Mouse (Mus musculus) B cell, adult 2 months (primary cell): ENCODE results near the gene Gpr18.

Experiments
- DNase-seq, 2 experiments: peaks; one replicate each; pipeline ENCODE4 v3.0.0; 2022

Gene Gpr18

DNA sequence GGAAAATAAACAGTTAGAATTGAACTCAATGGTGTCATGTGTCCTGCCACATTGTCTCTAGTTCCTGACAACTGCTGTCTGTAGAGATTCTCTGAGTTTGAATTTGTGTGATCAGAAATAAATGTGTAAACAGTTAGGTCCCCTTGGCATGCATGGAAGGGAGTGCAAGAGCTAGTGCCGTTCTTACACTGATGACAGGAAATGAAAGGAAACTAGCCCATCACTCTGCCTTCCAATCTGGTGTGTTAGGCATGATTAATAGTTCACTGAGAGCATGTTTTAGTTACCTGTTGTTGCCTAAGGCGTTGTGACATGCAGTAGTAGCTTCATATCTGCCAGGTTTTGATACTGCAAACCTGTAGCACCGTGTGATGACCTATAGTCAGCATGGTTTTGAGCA lies 32.4 kb upstream of the Gpr18 start:
- peak in 1 of 2 experiments; percentile 2 for DNase-seq

DNA sequence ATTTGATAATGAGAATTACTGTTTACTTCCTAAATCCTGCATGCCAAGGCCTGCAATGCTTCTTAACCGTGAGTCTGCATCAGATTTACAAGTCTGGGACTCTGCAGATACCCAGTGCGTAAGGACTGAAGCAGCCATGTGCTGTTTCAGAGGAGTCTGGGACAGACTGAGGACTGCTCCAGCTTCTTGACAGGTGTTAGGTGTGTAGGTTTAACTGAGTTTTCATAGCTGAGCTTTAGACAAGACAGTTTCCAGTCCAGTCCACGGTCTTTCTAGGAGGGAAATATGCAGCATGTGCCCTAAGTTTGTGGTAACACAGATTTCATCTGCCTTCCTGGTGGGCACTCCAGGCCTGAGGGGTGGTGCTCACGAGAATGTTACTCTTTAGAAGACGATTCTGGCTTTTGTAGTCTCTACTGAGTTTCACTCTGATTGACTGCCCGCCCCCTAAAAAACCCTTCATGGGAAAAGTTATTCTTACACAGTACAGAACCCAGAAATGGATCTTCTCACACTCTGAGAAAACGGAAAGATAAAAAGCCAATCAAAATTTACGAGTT lies 31.7 kb upstream of the Gpr18 start:
- DNase-seq: no peak

DNA sequence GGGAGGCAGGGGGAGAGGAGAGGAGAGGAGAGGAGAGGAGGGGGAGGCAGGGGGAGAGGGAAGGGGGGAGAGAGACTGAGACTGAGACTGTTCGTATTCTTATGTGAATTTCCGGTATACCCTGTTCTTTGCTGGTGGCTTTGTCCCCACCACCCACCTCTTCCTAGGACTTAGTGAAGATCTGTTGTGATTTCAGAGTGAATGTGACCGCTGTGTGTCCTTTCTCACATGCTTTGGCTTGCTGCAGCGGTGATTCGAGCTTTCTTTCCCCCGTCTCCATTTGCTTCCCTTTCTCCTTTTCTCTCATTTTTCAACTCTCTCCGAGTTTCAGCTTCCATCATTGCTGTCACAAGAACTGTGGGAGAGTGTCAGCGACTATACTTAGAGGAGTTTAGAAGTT lies 31.1 kb upstream of the Gpr18 start:
- no peak for DNase-seq

GRCm38 (mm10) chr14:121946131-121946530 lies 30.6 kb upstream of the Gpr18 start:
- no peak for DNase-seq

- no peak for DNase-seq
Observed at GRCm38 (mm10) chr14:121939582-121939981, 24.0 kb upstream of the Gpr18 start.

- DNase-seq: peak; percentile 83 to 85
Observed at GRCm38 (mm10) chr14:121938256-121939191, 22.9 kb upstream of the Gpr18 start.

DNA sequence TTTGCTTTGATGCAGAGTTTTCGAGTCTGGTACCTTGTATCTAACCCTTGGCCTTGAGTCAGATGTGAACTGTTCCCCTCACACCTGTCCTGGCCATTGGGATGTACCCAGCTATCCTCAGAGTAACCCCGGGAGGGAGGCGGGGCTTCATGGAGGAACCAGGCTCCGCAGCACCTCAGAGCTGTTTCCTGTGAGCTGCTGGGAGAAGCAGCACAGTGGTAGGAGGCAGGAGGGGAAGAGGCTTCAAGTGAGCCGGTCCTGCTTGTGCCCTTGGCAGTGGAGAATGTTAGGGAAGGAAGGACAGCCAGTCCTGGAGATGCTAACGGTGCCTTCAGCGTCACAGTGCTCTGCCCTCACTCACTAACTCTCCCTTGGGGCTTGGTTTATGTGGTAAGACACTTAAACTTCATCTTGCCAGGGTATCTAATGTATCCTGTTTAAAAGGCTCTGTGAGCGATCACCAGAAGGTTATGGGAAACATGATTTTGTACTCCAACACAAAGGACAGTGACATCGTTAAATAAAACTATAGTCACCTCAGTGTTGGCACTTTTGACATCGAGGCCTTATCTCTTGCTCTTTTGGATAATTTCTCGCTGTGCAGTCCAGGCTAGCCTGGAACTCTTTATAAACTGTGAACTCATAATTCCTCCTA lies 22.1 kb upstream of the Gpr18 start:
- peak; percentile 60 to 61 for DNase-seq

DNA sequence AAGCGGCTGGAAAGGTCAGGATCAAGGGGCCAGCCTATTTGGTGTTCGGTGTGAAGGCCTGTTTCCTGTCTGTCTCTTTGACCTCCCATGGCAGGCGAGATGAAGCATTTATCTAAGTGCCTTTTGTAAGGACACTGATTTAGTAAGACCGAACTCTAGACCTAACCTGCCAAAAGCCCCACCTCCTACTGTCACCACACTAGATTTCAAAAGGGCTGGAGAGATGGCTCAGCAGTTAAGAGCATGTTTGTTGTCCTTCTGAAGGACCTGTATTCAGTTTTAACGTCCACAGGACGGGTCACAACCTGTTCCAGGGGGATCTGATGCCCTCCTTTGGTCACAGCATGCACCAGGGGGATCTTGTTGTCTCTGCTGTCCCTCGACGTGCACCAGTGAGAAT lies 21.3 kb upstream of the Gpr18 start:
- no peak for DNase-seq

- no peak for DNase-seq
Observed at GRCm38 (mm10) chr14:121936356-121936755, 20.8 kb upstream of the Gpr18 start.

DNA sequence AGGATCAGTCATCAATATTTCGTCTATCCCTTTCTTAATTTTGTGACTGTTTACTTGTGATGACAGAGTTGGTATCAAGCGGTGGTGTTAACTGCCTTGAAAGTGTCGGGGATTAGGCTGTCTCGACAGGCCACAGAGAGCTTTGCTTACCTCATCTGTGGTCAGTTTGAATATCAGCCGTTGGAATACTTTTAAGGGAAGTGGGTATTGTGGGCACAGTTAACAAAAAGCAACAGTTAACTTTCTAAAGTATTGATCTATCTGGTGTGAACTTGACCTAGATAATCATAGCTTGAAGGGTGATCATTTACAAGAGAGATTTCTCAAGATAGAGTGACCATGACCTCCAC lies 19.0 kb upstream of the Gpr18 start:
- no peak for DNase-seq

DNA sequence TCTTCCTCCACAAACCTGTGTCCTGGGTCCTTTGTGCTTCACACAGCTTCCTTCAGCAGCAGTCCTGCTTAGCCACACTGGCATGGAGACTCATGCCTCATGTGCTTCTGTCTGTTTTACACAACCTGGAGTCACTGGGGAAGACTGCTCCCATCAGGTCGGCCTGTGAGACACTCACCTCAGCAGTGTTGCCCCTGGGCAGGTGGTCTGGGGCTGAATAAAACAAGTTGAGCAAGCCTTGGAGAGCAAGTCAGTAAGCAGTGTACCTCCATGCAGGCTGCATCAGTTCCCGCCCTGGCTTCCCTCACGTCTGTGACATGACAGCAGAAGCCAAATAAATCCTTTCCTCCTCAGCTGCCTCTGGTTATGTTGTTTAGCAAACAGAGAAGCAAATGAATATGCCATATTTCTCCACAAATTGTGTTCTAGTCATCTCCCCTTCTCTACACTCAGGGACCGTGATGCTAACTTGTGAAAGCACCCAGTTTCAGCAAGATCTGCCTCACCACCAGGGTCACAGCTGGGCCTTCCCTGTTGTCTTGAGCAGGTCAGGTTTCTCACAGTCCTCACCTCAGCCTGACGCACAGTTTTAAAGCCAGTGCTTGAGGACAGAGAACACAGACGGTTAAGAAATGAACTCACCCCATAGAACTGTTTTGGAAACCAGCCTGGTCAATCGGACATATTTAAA lies 18.5 kb upstream of the Gpr18 start:
- no peak for DNase-seq

- DNase-seq: no peak
Observed at GRCm38 (mm10) chr14:121932180-121932579, 16.6 kb upstream of the Gpr18 start.

- DNase-seq: peak; percentile 66 to 71
Observed at GRCm38 (mm10) chr14:121931594-121931993, 16.0 kb upstream of the Gpr18 start.

GRCm38 (mm10) chr14:121930731-121931383 lies 15.3 kb upstream of the Gpr18 start:
- DNase-seq: peak; percentile 58 to 62

- DNase-seq: peak; percentile 60 to 64
Observed at GRCm38 (mm10) chr14:121929243-121929951, 13.8 kb upstream of the Gpr18 start.

GRCm38 (mm10) chr14:121928375-121929137 lies 13.0 kb upstream of the Gpr18 start:
- peak; percentile 83 to 86 for DNase-seq

DNA sequence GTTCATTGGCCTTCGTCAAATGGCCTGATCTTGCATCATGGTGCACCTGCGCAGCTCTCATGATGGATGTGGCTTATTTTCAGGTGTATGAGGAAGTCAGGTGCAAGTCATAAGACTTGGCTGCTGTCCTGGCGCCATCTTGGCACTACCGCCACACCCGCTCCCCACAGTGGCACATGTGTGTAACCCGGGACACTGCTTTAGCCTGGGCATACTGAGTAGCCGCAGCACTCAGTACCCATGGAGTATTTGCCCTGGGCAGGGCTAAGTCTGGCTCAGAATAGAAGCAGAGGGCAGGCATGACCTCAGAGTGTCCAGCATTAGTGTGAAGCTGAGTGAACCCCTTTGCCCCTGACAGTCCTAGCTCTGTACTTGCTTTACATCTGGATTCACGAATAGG lies 11.9 kb upstream of the Gpr18 start:
- no peak for DNase-seq

DNA sequence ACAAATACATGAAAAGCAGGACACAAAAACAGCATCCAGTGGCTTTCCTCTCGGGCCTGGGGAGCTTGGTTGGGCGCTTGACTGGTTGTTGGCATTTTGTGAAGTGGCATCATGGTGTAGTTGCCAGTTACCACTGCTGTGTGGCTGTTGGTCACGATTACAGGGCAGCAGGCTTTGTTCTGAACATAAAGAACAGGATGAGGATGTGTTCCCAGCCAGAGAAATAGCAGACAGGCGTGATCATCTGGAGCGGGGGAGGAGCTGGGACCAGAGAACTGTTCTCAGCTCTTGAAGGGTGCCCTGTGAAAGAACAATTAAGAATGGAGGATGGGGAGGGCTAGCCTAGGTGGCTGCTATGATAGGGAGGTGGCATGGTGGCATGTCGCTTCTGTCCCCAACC lies 11.3 kb upstream of the Gpr18 start:
- no peak for DNase-seq

- DNase-seq: no peak
Observed at GRCm38 (mm10) chr14:121924876-121925275, 9.3 kb upstream of the Gpr18 start.

DNA sequence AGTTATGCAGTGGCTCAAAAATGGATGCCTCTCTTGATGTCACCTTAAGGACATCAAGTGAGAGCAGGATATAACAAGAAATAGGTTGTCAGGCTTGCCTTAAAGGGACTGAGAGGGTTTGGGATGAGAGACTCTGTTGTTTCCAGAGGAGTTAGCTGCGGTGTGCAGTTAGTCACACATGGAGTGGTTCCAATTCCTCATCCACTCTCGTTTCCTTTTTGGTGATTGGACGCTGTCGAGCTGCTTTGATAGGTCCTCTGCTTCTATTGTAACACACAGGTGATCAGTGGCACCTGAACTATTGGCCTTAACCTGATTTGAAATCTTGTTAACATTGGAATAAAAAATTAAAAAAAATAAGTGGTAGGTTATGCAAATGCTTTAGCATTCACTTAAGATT lies 7.2 kb upstream of the Gpr18 start:
- DNase-seq: no peak

GRCm38 (mm10) chr14:121922016-121922415 lies 6.4 kb upstream of the Gpr18 start:
- no peak for DNase-seq
